Mouse (Mus musculus) G1E-ER4 (cell line): ENCODE data around the gene Angptl1. TPM values are rescaled to one million over a fixed set of nuclear protein-coding genes. Genes with fewer than 3 reads are reported as not detected.

ENCODE experiments used
- GATA1 ChIP-seq: IDR thresholded peaks from one replicate; pipeline ENCODE4 v1.8.0; 2012; ENCODE audit warnings: low read length, inconsistent platforms
- polyA plus RNA-seq: library from polyadenylated mRNA; stranded (reverse); fragments of >175 nt; gene quantifications from 2 replicates; pipeline ENCODE4 v1.2.3, GENCODE M21; 2012

Gene Angptl1
- polyA plus RNA-seq: not detected in 2 replicates

- TF ChIP-seq GATA1: no peak
Observed at GRCm38 (mm10) chr1:156838177-156838576, at the start of gene Angptl1. Angptl1 (plus strand) TSS chr1:156838562.

- TF ChIP-seq GATA1: no peak
Observed at GRCm38 (mm10) chr1:156789844-156790490, 48.4 kb upstream of the Angptl1 start.

- TF ChIP-seq GATA1: no peak
Observed at GRCm38 (mm10) chr1:156796251-156796650, 42.1 kb upstream of the Angptl1 start.

DNA sequence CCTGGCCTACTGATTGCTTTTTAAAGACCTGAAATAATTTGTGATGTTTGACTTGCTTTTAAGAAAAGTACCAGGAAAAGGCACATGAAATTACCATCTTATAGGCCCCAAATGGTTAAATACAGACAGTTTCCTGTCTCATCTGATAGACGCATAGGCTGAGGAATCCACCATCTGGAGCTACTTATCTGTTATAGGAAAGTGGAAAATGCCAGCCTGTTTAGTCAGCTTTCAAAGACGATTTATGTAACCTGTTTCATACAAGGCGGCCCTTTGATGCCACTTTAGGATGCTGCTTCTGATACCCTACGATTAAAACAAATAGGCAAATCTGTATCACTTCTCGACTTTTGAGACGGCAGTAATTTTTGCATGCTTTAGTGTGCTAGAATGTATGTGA is 37.1 kb upstream of the Angptl1 start:
- no peak for TF ChIP-seq GATA1

- no peak for TF ChIP-seq GATA1
Observed at GRCm38 (mm10) chr1:156808332-156808731, 30.0 kb upstream of the Angptl1 start.

GRCm38 (mm10) chr1:156811928-156812327 is 26.4 kb upstream of the Angptl1 start:
- no peak for TF ChIP-seq GATA1

DNA sequence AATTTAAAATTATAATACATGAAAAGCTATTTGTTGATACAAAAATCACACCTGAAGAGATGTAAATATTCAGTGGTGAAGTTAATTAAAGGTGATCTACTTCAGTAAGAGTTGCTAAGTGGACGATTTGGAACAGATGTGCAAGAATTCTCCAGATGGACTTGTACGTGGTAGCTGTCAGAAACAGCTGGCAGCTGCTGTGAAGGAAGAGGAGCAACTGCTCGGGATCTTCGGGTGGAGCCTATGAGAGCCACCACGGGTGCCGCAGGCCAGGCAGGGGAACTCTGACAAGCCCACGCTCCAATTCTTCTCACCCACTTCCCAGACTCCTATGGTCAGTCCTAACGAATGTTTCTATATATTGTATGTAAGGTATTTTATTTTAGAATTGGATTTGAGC is 25.6 kb upstream of the Angptl1 start:
- no peak for TF ChIP-seq GATA1

- TF ChIP-seq GATA1: no peak
Observed at GRCm38 (mm10) chr1:156813485-156813884, 24.9 kb upstream of the Angptl1 start.

DNA sequence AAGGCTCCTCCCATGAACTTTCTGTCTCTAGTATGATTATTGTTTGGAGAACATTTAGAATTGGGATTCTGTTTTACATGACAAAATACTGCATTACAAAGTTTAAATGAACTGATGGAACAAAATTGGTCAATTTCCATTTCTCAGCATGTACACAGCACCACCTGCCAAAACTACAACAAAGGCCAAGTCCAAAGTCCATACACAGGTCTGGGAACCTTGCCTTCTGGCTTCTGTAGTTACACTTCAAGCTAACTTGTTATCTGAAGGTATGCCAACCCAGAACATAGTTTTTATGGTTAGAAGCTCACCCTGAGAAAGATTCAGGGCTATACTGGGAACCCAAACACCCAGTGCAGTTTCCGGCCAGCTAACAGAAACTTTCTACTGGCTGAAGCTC is 19.1 kb upstream of the Angptl1 start:
- TF ChIP-seq GATA1: no peak

DNA sequence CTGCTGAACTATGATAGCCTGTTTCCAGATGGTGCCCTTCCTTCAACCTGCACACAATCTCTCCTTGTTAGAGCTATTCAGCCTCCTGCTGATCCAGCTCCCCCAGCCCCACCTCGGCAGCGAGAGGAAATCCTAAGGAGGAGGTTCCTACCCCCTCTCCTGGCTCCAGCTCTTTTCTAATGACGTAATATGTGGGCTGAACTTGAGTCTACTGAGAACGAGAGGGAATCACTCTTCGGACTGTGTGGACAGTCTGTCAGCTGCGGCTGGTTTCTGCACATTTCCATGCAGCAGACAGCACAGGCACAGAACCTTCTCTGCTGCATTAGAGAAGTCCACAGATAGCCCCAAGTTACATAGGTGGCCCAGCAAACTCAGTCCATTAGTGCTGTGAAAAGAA is 333 bp downstream of the Angptl1 start:
- no peak for TF ChIP-seq GATA1

GRCm38 (mm10) chr1:156841625-156842339 is 3.4 kb downstream of the Angptl1 start:
- no peak for TF ChIP-seq GATA1

DNA sequence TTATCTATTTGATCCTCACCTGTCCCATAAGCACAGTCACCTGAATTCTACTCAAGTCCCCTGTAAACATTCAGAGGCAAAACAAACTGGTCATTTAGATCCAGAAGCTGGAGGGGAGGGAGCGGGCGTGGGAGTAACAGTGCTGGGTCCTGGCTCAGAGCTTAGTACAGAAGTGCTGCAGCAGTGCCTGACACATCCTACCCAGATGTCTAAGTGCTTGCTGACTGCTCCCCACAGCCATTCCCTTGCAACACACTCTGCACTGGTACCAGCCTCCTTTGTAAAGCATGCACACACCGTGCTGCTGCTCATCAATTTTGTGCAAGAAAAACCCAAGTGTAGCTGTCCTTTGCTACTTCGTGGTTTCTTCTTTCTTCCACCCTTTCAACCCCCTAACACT is 8.7 kb downstream of the Angptl1 start:
- no peak for TF ChIP-seq GATA1

DNA sequence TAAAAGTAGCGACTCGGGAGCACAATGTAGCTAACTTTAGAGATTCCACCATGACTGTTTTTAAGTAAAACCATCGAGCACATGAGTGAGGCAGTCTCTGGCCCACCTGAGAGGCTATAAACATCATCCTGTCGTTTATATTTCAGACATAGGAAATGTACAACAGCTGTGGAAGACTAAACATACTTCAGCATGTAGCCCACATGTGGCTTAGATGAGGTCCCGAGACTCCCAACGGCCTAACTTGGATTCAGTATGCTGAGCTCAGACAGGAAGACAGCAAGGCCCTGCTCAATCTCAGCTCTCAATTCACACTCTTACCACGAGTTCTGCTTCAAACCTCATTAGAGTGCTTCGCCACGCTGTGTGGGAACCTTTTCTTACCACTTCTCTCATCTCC is 14.0 kb downstream of the Angptl1 start:
- no peak for TF ChIP-seq GATA1

DNA sequence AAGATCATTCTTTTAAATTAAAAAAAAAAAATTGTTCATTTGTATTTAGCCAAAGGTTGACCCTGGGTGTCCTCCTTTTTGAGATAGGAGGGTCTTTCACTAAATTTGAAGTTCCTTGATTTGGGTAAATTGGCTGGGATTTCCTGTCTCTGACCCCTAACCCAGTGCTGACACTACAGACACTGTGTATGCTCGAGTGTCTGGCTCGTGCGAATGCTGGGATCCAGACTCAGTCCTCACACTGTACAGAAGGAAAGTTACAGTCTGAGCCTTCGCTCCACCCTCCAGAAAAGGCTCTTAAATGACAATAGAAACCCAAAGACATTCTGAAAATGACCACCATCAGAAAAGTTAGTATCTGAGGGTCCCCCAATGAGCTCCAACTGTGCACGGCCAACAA is 14.5 kb downstream of the Angptl1 start:
- no peak for TF ChIP-seq GATA1

- TF ChIP-seq GATA1: no peak
Observed at GRCm38 (mm10) chr1:156854558-156854957, 16.2 kb downstream of the Angptl1 start.

GRCm38 (mm10) chr1:156856666-156857065 is 18.3 kb downstream of the Angptl1 start:
- TF ChIP-seq GATA1: no peak

- no peak for TF ChIP-seq GATA1
Observed at GRCm38 (mm10) chr1:156859156-156859555, 20.8 kb downstream of the Angptl1 start.
